Comparison of ENCODE assay signal across 7 mouse cellular contexts in the genomic region with DNA sequence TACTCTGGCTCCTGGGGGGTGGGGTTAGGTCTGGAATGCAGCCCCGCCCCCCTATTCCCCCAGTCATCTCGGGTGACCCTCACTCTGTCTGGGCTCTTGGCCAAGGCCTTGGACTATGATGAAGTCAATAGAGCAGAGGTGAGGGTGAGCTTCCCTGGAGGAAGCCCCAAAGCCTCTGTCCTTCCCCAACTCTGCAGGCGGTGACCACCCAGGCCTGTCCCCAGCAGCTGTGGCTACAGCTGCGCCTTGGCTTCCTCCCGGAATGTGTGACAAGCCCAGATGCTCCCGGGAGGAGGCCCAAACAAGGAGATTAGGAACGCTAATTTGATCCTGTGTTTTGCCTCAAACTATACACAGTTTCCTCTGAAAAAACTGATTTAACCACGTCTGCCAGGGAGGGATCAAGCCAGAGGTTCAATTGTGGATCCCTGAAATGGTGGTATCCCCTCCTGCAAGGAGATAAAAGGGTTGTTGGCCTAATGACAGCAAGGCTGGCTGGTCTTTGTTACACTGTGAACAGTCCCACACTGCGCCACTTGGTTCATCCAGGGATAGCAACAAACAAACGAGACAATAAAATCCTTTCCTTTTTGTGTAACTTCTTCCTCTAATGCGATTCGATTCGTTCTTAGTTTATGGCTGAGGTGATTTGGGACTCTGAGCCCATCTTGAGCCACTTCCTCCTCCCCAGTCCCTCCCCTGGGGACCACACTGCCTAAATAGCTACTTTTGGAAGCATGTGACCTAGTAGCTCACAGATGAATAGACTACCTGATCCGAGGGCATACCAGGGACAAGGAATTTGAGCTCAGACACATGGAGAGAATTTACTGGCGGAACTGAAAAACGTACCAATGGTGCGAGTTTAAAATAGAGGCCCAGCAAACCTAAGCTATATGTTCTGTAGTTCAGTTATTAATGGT. TPM values are rescaled to one million over a fixed set of nuclear protein-coding genes. Genes with fewer than 3 reads are reported as not detected.
DNase-seq lines count a peak whose midpoint lies in the region; ATAC-seq and TF ChIP-seq lines count a peak whose summit lies in the region.

No protein-coding gene starts in this region.

- H3K9ac ChIP-seq in embryonic facial prominence, embryonic 11.5 days (replicated peaks; ENCODE audit: low read length) = 0 out of 2 replicates have a peak overlapping the region, but pooled peaks have one; percentile 13
- H3K9ac ChIP-seq in heart, embryonic 13.5 days = peak overlapping the region; percentile 66

- no peak overlapping the region for H3ac ChIP-seq in myocyte (ENCODE audit: control insufficient read depth, insufficient read length)

- H3K27me3 ChIP-seq in embryonic facial prominence, embryonic 11.5 days (ENCODE audit: control insufficient read depth, insufficient read depth, low read length) = no peaks in the 10 kb centered on the region
- H3K27me3 ChIP-seq in heart, embryonic 13.5 days (replicated peaks) = peaks cover 5% of the 10 kb centered on the region; the same call in 1 of the 2 replicates
- H3K27me3 ChIP-seq in myocyte (ENCODE audit: control insufficient read depth, insufficient read depth, insufficient read length) = no peaks in the 10 kb centered on the region

- no peaks in the 10 kb centered on the region for H3K36me3 ChIP-seq in embryonic facial prominence, embryonic 11.5 days (replicated peaks; ENCODE audit: control insufficient read depth, insufficient read depth, low read depth, low read length)
- H3K36me3 ChIP-seq in heart, embryonic 13.5 days = peaks cover 23% of the 10 kb centered on the region
- peaks cover 26% of the 10 kb centered on the region for H3K36me3 ChIP-seq in myocyte (ENCODE audit: control insufficient read depth, insufficient read depth)

- H3K4me3 ChIP-seq in embryonic facial prominence, embryonic 11.5 days (ENCODE audit: low read depth, low read length) = no peak overlapping the region
- no peak overlapping the region for H3K4me3 ChIP-seq in heart, embryonic 13.5 days
- H3K4me3 ChIP-seq in myocyte = no peak overlapping the region

- peak; percentile 76 for DNase-seq in adrenal gland, postnatal 10 days
- DNase-seq in embryonic facial prominence, embryonic 11.5 days (ENCODE audit: low spot score) = peak; percentile 72
- DNase-seq in kidney, postnatal 14 days = peak; percentile 77
- no peak for DNase-seq in spleen, postnatal 10 days (ENCODE audit: low spot score in 2 of 2)
- DNase-seq in right cerebral cortex, postnatal 36 days (ENCODE audit: low spot score in 2 of 2) = no peak

- peak overlapping the region; percentile 43 for H3K27ac ChIP-seq in embryonic facial prominence, embryonic 11.5 days (replicated peaks; ENCODE audit: low read depth, low read length)
- H3K27ac ChIP-seq in heart, embryonic 13.5 days (replicated peaks) = peak overlapping the region; percentile 59

- peaks cover 13% of the 10 kb centered on the region for H3K79me2 ChIP-seq in myocyte (ENCODE audit: control insufficient read depth, insufficient read depth)

- H3K9me3 ChIP-seq in embryonic facial prominence, embryonic 11.5 days (replicated peaks; ENCODE audit: control insufficient read depth, low read length) = no peaks in the 10 kb centered on the region
- no peaks in the 10 kb centered on the region for H3K9me3 ChIP-seq in heart, embryonic 13.5 days

- 0 out of 2 replicates have a peak, but pooled peaks have one; percentile 17 for ATAC-seq in embryonic facial prominence, embryonic 11.5 days (replicated peaks; ENCODE audit: insufficient number of reproducible peaks, low FRiP score, low TSS enrichment, low read depth)
- 0 out of 2 replicates have a peak, but pooled peaks have one; percentile 16 for ATAC-seq in heart, embryonic 13.5 days (ENCODE audit: extremely low read depth, insufficient number of reproducible peaks, low FRiP score, low TSS enrichment)

- TF ChIP-seq POLR2A in myocyte (IDR thresholded peaks at IDR 0.05; ENCODE audit: insufficient read length, low read depth) = no peak

- no peaks in the 10 kb centered on the region; the same call in 1 of the 2 replicates for H3K4me1 ChIP-seq in embryonic facial prominence, embryonic 11.5 days (ENCODE audit: control insufficient read depth, insufficient read depth, low read length)
- peaks cover 28% of the 10 kb centered on the region for H3K4me1 ChIP-seq in heart, embryonic 13.5 days

- 15% methylated on average over 17 of the region's 17 CpGs for WGBS in embryonic facial prominence, embryonic 11.5 days
- 34% methylated on average over 17 of the region's 17 CpGs for WGBS in heart, embryonic 13.5 days

- no peak overlapping the region; the same call in 1 of the 2 replicates for H3K4me2 ChIP-seq in embryonic facial prominence, embryonic 11.5 days (ENCODE audit: low read depth, low read length)
- no peak overlapping the region for H3K4me2 ChIP-seq in heart, embryonic 13.5 days
- H3K4me2 ChIP-seq in myocyte (ENCODE audit: low read depth) = peak overlapping the region; percentile 3

TF ChIP-seq in myocyte, 11 proteins besides CTCF, POLR2A, EP300 and RAD21:
- TF ChIP-seq TCF12 (IDR thresholded peaks at IDR 0.05; ENCODE audit: insufficient read depth, poor library complexity, severe bottlenecking) (peak; percentile 48), REST (IDR thresholded peaks at IDR 0.05; ENCODE audit: insufficient read depth, insufficient read length) (no peak), POLR2AphosphoS2 (IDR thresholded peaks at IDR 0.05; ENCODE audit: insufficient read length, low read depth) (no peak), CEBPB (IDR thresholded peaks at IDR 0.05; ENCODE audit: insufficient read depth, poor library complexity, severe bottlenecking) (no peak), SRF (IDR thresholded peaks at IDR 0.05; ENCODE audit: control insufficient read depth, insufficient read length, low read depth) (peak; percentile 39), MYOD1 (IDR thresholded peaks at IDR 0.05; ENCODE audit: control insufficient read depth in 1 of 3, insufficient read length in 2 of 3, low read depth in 2 of 3) (peak; percentile 4 to 94 (median 91)), TCF3 (IDR thresholded peaks at IDR 0.05; ENCODE audit: insufficient read length, low read depth) (peak; percentile 84), MYOG (IDR thresholded peaks at IDR 0.05; ENCODE audit: control insufficient read depth in 1 of 3, insufficient read depth in 1 of 3, insufficient read length in 2 of 3, low read depth in 2 of 3) (peak; percentile 51 to 93 (median 81)), MAX (IDR thresholded peaks at IDR 0.05; ENCODE audit: low read depth) (no peak), USF1 (IDR thresholded peaks at IDR 0.05; ENCODE audit: low read depth) (no peak), E2F4 (IDR thresholded peaks at IDR 0.05; ENCODE audit: insufficient read depth) (no peak)

RNA-seq across cellular contexts. Expression of gene Ccin, which starts 4.5 kb away (rescaled TPM):
- not detected for total RNA-seq in adrenal gland, postnatal 10 days (2021)
- polyA plus RNA-seq in embryonic facial prominence, embryonic 11.5 days (2014; fragmentation: Nextera tagmentation; extraction: Ambion mirVana) = not detected in 2 replicates
- not detected in 2 replicates for polyA plus RNA-seq in heart, embryonic 13.5 days (2015; fragmentation: Nextera tagmentation; extraction: Ambion mirVana)
- polyA plus RNA-seq in myocyte (2012; fragmentation: generic; extraction: Trizol) = 0.22 TPM

RNA-seq across cellular contexts. Expression of gene Glipr2, which starts 21.6 kb away (rescaled TPM):
- 10 to 100 TPM; 10.7 to 14.9 TPM for total RNA-seq in adrenal gland, postnatal 10 days (2021)
- 135 and 142 TPM in 2 replicates for polyA plus RNA-seq in embryonic facial prominence, embryonic 11.5 days (2014; fragmentation: Nextera tagmentation; extraction: Ambion mirVana)
- 63.2 and 72.4 TPM in 2 replicates for polyA plus RNA-seq in heart, embryonic 13.5 days (2015; fragmentation: Nextera tagmentation; extraction: Ambion mirVana)
- 113 TPM for polyA plus RNA-seq in myocyte (2012; fragmentation: generic; extraction: Trizol)

RNA-seq across cellular contexts. Expression of gene Clta, which starts 25.5 kb away (rescaled TPM):
- 100 to 1,000 TPM; 156 to 174 TPM for total RNA-seq in adrenal gland, postnatal 10 days (2021)
- 272 and 273 TPM in 2 replicates for polyA plus RNA-seq in embryonic facial prominence, embryonic 11.5 days (2014; fragmentation: Nextera tagmentation; extraction: Ambion mirVana)
- polyA plus RNA-seq in heart, embryonic 13.5 days (2015; fragmentation: Nextera tagmentation; extraction: Ambion mirVana) = 140 and 150 TPM in 2 replicates
- polyA plus RNA-seq in myocyte (2012; fragmentation: generic; extraction: Trizol) = 273 TPM

Comparison
In these comparisons a context has a peak if more than half of its experiments do, and no peak if none do; other contexts are left out.
1. DNase-seq: peak in adrenal gland, postnatal 10 days (single experiment), embryonic facial prominence, embryonic 11.5 days (single experiment) and kidney, postnatal 14 days (single experiment); none in spleen, postnatal 10 days (0 of 2) and right cerebral cortex, postnatal 36 days (0 of 2).